Mouse (Mus musculus) ovary, postnatal 14 days (tissue): ENCODE results near the gene Klhl23.
A peak's percentile ranks its signal among the peaks of the same experiment; 100 is the strongest.

ENCODE experiments used
- DNase-seq: peaks from one replicate; pipeline ENCODE4 v3.0.0; 2022; ENCODE audit warnings: low spot score

Klhl23 gene

DNA sequence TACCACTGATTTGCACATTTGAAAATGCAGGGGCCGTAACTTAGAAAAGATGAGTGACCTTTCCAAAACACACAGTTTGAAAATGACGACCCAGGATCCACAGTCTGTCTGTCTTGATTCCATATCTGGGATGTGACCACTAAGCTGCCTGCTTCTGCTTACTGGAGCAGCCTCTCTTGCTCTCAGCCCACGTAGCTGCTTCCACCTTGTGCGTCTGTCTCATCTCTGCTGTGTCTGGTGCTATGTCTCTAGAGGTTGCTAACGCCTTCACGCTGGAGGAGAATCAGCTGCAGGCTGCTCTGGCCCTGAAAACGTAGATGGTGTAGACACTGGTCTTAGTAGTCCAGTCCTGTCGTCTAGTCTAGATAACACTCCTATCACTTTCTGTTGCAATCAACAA lies 8.4 kb downstream of the Klhl23 start:
- no peak for DNase-seq

DNA sequence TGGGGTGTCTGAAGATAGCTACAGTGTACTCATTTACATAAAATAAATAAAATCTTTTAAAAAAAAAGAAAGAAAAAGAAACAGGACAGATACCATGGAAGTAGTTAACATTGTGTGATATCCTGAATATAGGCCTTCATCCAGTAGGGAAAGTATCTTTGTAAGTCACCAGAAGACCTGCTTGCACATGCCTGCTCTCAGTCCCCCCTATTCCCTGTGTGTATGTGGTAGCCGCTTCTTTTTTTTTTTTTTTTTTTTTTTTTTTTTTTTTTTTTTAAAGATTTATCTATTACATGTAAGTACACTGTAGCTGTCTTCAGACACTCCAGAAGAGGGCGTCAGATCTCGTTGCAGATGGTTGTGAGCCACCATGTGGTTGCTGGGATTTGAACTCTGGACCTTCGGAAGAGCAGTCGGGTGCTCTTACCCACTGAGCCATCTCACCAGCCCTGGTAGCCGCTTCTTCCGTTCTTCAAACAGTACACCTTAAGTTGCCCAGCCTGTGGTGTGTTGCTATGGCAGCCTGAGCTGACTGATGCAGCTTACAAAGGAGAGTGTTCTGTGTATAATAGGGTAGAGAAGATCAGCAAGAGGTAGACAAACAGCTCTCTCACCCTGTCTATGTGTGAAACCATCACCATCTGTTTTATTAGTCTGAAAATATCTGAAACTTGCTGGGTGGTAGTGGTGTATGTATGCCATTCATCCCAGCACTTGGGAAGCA lies 15.7 kb downstream of the Klhl23 start:
- no peak for DNase-seq

DNA sequence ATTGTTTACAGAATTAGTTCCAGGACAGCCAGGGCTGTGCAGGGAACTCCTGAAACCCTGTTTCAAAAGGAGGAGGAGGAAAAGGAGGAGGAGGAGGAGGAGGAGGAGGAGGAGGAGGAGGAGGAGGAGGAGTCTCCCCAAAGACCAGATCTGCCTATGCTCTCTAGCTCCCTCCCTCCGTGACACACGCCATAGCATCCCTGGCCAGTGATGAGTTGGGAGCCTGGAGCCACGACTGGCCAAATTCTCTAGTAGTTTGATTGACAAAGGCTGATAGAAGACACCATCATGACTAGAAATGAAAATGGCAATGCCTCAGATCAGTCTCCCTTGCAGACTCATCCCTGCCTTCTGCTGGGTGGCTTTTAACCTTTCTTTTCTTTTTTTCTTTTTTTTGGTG lies 16.3 kb downstream of the Klhl23 start:
- DNase-seq = no peak

DNA sequence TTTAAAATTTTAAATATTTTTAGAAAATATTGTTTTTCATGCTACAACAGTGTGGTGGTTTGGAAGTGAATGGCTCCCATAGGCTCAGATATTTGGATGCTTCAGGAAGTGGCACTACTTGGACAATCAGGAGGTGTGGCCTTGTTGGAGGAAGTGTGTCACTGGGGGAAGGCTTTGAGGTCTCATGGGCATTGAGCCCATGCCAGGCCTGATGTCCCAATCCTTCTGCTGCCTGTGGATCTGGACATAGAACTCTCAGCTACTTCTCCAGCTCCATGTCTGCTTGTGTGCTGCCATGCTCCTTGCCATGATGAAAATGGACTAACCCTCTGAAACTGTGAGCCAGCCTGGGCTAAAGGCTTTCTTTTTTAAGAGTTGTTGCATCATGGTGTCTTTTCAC lies 17.0 kb downstream of the Klhl23 start:
- DNase-seq = no peak

DNA sequence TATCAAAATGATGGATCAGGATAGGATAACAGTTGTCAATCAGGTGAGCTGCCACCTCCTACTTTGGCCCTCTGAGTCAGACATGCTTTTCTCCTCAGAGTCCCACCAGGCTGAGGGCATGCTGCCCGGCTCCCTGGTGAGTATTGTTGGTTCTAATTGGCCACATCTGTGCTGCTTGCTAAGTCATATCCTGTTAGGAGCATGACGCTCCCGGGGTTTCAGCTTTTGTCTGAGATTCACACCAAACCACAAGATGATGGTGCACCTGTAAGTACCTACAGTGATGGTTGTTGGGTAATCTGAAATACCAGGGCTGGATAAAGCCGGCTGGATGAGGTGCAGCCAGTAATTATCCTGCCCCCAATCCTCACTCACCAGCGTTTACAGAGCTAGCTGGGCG lies 18.5 kb downstream of the Klhl23 start:
- DNase-seq = no peak

DNA sequence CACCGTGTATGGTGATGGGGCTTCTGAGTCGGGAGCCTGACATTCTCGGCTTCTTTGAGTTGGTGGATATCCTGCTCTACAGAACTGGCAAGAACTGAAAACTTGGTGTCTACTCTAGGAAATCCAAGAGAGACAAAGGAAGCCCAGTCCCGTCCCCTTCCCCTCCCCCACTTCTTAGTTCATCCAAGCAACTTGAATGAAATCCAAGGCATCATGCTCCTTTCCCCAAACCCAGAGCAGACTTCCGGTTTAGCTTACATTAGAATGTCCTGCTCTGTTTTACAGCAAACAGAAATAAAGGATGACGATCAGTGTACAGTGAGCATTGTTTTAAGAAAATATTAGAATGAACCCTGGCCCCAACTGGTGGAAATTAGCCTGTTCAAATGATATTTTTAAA lies 27.5 kb downstream of the Klhl23 start:
- no peak for DNase-seq

DNA sequence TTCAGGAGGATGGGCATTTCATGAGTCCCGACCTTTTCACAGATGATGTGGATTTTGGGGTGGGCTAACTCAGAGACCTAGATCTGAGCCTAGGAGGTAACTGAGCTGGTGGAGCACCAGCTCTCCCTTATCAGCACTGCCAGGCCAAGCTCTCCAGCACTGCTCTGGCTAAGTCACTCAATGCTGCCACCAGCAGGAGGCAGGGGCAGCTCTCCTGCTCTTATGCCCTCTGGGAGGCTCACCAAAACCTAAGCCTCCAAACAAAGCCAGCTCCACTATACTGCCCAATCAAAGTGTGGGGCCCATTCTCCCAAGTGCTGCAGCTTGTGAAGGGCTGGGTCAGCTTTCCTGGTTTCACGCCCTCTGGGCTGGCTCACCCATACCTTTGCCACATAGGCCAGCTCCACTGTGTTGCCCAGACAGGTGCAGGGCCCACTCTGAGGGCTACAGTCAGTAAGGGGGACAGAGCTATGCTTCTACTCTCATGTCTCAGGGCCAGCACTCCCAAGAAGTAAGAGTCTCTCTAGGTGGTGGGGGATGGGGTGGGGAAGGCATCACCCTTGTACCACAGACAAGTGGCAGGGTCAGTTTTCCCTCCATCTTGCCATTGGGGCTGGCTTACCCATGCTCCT lies 29.8 kb downstream of the Klhl23 start:
- DNase-seq = no peak

DNA sequence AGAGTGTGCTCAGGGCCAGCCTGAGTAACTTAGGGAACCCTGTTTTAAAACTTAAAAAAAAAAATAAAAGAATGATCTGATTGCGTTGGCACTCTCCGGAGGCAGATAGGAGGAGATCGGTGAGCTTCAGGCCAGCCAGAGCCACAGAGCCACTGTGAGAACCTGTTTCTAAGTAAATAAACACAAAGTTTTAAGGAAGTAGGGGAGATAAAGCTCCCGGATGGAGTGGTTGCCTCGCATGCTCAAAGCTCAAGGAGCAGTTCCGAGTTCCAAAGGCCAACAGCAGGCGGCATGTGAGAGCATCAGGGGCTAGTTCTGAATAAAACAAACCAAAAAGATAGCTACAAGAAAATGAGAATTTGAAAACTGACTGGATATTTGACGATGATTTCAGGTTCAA lies 34.6 kb downstream of the Klhl23 start:
- DNase-seq = no peak

DNA sequence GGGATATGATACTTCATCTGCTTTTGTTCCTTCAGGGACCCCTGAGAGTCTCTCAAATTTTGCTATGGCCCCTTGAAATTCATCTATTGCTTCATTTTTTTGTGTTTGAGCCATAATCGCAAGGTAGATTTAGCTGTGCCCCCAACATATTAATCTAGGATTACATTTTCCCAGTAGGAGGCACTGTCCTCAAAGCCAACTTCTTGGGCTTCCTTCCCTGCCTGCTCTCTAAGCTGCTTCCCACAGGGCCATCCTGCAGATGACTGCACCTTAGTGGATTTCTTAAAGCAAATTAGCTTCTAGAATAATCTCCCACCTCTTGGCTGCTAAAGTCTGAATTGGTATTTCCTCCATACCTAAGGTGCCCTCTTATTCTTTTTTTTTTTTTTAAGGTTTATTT lies 36.1 kb downstream of the Klhl23 start:
- DNase-seq = no peak

DNA sequence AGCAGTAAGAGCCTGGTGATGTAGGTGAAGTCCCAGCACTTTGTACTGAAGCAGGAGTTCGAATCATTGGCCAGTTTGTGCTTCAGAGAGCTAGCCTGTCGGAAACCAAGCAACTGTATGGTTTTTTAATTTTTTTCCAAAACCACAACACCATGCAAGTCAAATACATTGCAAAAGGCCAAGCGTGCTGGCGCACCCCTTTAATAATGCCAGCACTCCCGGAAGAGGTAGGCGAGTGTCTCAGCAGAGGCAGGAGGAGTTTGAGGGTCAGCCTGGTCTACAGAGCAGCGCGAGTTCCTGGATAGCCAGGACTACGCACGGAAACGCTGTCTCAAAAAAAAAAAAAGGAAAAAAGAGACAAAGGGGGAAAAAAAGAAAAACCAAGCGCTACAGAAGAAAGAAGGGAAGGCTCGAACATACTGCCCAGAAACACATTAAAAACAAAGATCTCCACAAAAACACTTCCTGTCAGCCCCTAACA lies 39.3 kb downstream of the Klhl23 start:
- no peak for DNase-seq

DNA sequence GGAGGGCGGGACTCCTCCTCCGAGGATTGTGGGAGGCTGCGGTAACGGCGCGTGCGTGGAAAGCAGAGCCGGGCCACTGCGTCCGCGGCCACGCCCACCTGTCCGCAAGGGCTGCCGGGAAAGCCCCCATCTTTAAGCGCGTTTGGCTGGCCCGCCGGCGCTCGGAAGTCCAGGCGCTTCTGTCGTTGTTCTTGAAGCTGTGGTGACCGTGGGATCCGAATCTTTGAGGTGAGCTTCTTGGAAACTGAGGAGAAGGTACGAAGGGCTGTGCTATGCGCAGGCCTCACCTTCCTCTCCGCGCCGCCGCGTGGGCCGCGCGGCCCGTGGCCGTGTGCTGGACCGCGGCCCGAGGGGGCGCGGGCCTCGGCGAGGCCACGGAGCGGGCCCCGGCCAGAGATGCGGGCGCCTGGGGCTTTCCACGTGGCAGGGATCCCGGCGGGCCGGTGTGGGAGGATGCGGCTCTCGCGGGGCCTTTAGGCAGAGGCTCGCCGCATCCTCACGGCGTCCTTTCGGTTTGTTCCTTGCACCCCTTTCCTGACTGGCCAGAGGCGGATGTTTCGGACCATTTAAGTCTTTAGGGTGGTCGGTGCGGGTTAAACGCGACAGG lies 39.8 kb downstream of the Klhl23 start, which contains the start of gene Ssb:
TSS of gene Ssb (plus strand) at position 78 of the 607 bp plus-strand sequence.
- DNase-seq = peak; percentile 88

DNA sequence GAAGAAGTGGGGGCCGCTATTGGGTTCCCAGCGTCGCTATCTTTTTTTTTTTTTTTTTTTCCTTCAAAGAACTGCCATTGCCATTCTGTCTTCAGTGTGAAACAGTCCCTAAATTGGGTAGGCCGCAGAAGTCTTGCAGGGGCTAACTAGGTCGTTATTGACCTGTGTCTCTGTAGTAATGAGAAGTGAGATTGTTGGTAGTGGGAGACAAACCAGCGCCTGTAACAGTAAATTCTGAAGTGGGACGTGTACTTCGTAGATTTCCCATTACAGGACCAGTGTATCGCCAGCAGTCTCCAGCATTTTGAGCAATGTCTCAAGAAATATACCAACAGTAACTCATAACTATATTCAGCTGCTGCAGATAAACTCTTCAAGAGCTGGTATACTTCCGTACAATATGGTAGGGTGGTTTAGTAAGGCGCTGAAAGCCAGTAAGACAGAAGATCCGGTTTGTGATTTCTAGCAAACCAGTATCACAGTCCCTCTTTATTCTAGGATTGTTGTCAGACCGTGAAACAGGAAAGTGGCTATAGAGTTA lies 40.4 kb downstream of the Klhl23 start:
- DNase-seq = no peak

DNA sequence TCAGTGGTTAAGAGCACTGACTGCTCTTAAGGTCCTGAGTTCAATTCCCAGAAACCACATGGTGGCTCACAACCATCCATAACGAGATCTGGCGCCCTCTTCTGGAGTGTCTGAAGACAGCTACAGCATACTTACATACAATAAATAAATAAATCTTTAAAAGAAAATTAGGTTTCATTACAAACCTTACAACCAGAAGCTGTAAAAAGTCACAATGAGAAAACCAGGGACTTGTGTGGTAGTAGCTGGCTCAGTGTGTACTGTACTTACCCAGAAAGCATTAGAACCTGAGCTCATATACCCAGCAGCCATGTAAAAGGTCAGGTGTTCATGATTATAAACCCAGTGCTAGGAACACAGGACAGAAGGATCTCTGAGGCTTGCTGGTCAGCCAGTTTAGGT lies 62.2 kb downstream of the Klhl23 start:
- DNase-seq = no peak

DNA sequence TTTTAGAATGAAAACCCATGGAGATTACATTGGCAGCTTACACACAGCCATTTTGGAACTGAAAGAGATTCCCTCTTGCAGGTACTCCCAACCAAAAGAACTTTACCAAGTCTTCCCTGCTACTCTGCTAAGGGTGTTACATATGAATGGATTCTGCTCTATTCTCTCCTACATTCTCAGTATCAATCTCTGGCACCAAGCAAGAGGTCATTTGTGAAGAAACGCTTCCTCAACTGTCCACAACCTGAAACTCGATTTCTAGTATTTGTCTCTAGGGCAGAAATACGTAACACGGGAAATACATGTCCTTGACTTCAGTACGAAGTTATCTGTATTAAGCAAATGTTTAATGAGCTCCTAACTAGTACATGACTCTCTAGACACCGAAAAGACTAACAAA lies 62.8 kb downstream of the Klhl23 start:
- DNase-seq = no peak

DNA sequence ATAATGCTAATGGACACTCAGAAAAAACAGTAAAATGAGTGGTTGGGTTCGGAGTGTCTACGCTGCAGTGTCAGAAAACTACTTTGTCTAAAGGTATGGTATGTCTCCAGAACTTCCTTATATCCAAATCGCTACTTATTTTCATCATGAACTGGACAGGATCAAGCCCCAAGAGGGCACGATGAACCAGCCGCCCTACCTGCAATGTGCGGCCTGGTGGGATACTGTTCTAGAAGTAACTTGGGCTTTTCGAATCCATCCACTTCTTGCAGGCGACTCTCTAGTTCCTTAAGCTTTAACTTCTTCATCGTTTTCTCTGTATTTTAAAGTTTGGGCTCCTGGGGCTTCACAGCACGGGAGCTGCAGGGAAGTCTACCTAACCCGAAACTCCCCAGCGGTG lies 63.3 kb downstream of the Klhl23 start:
- no peak for DNase-seq

DNA sequence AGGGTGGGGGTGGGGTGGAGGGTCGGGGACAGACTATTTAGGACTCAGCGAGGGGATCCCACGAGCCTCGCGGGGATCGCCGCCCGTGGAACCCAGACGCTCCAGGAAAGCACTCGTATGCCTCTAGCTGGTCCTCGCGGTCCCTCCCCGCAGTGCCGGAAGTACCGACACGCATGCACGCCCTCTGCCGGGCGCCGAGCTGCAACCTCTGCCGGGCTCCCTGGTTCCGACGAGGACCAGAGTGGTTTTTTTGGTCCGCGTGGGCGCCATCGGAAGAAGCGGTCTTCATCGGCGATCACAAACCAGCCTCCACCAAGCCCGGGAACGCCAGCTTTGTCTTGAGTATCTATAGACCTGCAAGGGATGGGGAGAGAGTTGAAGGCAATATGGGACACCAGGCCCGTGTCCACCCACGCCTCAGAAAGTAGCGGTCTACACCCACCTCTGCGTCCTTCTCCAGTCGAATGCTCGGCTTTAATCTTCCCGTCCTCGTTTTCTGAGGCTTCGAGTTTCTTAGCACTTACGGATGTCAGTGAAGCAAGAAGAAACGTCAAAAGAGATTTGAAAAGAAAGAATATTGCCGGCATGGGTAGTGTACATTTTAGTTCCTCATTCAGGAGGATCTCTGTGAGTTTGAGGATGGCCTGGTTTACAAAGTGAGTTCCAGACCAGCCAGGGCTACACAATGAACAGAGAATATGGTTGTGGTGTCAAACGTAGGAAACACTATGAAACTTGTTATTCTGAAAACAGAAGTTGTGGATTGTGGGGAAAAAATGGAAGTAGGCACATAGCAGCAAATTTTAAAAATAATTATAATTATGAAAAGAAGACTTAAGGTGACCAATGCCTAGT lies 63.9 kb downstream of the Klhl23 start, which contains the start of gene Mettl5:
TSS of gene Mettl5 (minus strand) at position 165 of the 855 bp plus-strand sequence.
- DNase-seq = peak; percentile 83
